Mouse (Mus musculus): ENCODE results near the gene Mier1.

GRCm38 (mm10) chr4:103136946-103137345 lies 22.8 kb downstream of the Mier1 start:
- TF ChIP-seq POLR2A (IDR thresholded peaks at IDR 0.05; ENCODE audit: control insufficient read depth, extremely low read depth, insufficient read depth, low read length, poor library complexity): no peak
- TF ChIP-seq CTCF (IDR thresholded peaks at IDR 0.05; ENCODE audit: borderline replicate concordance, control insufficient read depth, extremely low read depth, insufficient read depth, low read length, poor library complexity): no peak

All from thymus, adult 2 months (tissue).